Mouse (Mus musculus): ENCODE measurements around the gene Frmd6. TPM values are rescaled to one million over a fixed set of nuclear protein-coding genes. Genes with fewer than 3 reads are reported as not detected.

The Frmd6 gene
- total RNA-seq, 2 experiments from 2014 or later: 70.4 to 124 TPM

- DNase-seq (ENCODE audit: low spot score in 2 of 2): no peak
These were observed 17.8 kb upstream of the Frmd6 start for GRCm38 (mm10) chr12:70807543-70807942.

- no peak for DNase-seq (ENCODE audit: low spot score in 2 of 2)
These were observed 17.3 kb upstream of the Frmd6 start for GRCm38 (mm10) chr12:70807975-70808374.

GRCm38 (mm10) chr12:70809957-70810356 is 15.4 kb upstream of the Frmd6 start:
- no peak for DNase-seq (ENCODE audit: low spot score in 2 of 2)

DNA sequence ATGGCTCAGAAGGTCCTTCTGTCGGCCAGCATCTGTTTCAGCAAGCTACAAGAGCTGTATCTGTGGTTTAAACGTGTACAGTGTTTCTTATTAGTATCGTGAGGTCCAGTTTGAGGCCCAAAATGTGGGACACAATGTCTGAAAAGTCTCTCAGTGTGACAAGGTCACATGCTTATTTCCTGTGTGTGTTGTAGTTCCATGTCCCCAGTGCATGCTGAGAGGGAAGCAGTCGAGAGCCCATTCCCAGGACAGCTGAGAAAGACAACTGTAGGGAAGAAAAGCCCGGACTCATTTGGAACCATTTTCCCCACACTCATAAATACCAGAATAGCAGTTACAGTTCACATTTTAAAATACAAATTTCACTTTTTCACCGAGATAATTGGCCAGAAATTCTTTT is 13.5 kb upstream of the Frmd6 start:
- no peak for DNase-seq (ENCODE audit: low spot score in 2 of 2)

DNA sequence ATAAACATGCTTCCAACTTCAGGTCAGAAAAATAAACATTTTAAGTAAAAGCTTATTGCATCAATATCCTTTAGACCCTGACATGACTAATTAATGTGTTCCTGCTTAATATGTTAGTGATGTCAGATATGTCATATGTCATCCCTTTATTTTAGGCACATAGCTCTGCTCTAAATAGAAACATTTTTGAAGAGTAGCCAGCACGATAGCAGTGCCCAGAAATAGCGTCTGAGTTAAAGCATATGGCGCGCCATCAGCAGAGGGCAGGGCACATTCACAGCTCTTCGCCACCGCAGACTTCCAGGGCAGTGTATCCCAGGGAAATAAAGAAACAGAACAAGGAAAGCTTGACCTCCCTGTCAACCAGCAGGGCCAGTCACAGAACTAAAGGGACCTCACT is 13.1 kb upstream of the Frmd6 start:
- DNase-seq (ENCODE audit: low spot score in 2 of 2): no peak

GRCm38 (mm10) chr12:70812822-70813465 is 12.4 kb upstream of the Frmd6 start:
- DNase-seq (ENCODE audit: low spot score in 2 of 2): no peak

DNA sequence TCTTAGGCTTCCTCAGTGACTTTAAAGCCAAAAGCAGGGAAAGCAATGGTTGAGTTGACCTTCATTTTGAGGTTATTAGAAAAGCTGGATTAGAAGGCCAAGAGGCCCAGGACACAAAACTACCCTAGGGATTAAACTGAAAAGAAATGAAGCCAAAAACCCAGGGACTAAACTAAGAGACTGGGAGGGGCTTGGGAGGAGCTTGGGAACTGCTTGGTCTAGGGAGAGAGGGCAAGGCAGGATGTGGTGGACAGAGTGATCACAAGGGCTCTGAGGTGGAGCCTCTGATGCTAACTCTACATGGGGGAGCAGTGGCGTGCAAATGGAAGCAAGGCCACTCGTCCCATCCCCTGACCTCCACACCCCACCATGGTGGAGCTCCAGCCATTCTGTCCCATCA is 8.6 kb upstream of the Frmd6 start:
- DNase-seq (ENCODE audit: low spot score in 2 of 2): no peak

DNA sequence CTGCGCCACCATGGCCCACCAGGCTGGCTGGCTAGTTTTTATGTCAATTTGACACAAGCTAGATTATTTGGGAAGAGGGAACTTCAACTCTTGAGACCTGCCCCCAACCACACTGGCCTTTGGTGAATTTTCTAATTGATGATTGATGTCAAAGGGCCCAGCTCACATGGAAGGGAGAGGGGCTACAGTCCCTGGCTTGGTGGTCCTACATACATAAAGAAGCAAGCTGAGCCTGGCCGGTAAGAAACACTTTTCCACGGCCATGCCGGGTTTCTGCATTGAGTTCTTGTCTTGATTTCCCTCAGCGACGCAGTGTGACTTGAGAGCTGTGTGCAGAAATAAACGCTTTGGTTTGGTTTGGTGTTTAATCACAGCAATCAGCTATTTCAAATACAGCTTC is 1.3 kb upstream of the Frmd6 start:
- no peak for DNase-seq (ENCODE audit: low spot score in 2 of 2)

GRCm38 (mm10) chr12:70825651-70826317 is 470 bp downstream of the Frmd6 start:
- DNase-seq (ENCODE audit: low spot score in 2 of 2): peak in 1 of 2 experiments; percentile 66

DNA sequence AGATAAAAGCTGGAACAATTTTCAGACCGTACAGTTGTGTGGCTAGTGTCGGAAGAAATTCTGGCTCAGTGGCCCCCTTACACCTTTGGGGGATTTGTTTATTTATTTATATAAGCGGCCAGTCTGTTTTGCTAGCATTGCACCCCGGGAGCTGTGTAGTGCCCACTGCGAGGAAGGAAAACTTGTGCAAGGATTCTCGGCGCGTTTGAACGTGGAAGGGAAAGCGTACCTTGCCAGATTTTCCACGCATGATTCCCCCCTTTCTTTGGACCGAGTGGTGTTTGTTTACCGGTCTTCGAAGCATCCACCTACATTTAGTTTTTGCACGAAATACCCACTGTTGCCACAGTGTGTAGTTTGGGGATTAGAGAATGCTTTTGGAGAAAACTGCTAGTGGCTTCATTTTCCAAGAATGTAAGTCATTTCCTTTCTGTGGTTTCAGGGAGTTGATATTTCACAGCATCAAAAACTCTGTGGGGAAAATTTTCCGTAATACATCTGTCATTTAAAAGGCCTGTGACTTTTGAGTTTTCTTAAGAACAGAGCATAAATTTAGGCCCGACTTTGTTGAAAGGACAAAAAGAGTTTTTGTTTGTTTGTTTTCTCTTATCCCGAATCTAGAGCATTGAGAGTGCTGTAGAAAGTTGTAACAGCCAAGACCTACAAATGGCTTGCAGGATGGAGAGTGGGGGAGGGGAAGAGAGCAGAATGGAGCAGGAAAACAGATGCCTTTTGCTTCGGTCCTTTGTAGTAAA is 1.2 kb downstream of the Frmd6 start:
- DNase-seq (ENCODE audit: low spot score in 2 of 2): no peak

DNA sequence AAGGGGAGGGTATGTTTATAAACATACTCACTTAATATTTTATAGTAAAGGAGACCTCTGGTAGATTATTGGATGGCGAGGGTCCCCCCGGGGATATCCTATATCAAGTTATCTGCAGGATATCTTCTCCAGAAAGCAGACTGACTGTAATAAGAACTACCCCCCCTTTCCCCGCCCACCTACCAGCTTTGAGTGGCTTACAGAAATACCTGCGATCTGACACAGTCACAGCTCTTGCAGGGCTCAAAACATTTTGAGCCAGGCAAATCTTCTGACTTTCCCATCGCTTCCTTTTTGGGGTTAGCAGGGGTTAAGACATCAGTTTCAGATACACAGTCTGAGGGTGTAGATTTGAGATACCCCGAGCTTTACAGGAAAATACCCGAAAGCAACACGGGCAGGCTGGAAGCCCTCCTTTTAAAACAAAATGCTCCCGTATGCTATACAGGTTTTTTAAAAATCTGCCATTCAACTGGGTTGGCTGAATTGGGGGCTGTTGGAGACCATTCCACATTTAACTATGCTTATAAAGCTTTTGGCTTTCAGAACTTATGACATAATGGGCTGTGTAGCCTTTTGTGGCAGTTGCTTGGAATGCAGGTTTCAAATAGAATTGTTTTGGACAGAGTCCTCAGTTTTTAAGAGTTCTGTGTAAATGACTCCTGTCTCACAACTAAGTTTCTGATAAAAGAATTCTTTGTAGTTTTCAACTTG is 2.0 kb downstream of the Frmd6 start:
- no peak for DNase-seq (ENCODE audit: low spot score in 2 of 2)

GRCm38 (mm10) chr12:70827901-70828271 is 2.6 kb downstream of the Frmd6 start:
- no peak for DNase-seq (ENCODE audit: low spot score in 2 of 2)

DNA sequence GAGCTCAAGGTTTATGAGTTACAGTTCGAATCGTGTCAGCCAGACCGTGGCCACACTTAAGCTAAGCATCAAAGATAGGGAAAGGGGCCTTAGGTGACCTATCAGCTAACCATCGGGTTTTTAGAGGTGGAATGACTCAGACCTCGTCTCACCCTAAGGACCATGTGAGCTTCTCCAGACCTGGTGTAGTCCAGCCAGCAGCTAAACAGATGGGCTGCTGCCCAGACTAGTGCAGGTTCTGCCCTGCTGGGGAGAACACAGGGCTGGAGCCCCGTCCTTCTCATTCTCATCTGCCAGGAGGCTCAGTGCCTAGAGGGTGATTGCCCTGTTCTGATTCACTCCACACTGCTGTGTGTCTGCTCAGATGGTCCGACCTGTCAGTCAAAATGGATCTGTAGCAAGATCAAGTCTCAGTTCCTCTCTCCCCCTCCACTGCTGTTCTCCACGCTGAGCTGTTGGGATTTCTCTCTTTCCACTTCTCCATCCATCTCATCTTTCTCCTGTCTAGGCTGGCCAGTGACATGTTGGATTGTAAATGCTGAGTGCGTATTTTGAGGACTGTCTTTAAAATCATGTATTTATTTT is 5.8 kb downstream of the Frmd6 start:
- no peak for DNase-seq (ENCODE audit: low spot score in 2 of 2)

DNA sequence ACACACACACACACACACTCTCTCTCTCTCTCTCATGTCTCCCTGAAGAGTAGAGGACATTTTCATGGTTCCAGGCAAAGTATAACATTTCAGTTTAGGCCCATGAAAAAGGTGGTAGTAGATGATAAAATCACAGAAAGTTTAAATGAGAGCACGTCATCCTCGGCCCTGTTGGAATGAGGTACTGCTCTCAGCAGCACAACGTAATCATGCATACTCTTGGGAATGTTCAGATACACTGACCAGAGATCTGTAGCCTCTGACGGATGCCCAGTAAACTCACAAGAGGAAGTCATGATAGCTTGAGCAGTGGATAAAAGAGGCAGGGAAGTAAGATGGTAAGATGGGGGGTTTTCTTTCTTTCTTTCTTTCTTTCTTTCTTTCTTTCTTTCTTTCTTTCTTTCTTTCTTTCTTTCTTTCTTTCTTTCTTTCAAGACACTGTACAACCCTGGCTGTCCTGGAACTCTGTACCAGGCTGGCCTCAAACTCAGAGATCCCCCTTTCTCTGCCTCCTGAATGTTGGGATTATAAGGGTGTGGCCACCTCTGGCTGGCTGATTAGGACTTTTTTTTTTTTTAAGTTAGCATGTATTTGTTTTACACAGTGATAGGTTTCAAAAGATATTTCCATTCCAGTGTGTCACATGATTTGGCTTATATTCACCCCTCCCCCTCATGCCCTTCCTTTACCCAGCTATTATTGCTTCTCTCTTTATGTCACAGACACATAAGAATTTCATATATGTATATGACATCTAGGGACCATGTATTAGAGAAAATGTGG is 7.1 kb downstream of the Frmd6 start:
- DNase-seq (ENCODE audit: low spot score in 2 of 2): no peak

GRCm38 (mm10) chr12:70833050-70833449 is 7.7 kb downstream of the Frmd6 start:
- DNase-seq (ENCODE audit: low spot score in 2 of 2): no peak

DNA sequence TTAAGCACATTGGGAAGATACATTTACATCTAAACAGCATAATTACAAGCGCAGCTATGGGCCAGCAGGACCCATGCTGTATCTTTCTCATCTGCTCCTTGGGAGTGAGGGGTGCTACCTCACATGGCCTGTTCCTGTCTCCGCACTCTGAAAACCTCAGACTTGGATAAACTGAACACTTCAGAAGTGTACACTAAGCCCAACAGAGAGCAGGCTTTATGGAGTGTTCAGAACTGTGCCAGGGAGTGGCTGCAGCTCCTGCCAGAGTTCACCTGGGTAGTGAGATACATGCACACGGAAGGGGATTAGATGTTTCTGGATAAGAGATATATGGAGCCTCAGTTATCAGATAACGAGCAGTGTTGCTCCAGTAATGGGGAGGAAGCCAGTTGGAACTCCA is 8.7 kb downstream of the Frmd6 start:
- no peak for DNase-seq (ENCODE audit: low spot score in 2 of 2)

DNA sequence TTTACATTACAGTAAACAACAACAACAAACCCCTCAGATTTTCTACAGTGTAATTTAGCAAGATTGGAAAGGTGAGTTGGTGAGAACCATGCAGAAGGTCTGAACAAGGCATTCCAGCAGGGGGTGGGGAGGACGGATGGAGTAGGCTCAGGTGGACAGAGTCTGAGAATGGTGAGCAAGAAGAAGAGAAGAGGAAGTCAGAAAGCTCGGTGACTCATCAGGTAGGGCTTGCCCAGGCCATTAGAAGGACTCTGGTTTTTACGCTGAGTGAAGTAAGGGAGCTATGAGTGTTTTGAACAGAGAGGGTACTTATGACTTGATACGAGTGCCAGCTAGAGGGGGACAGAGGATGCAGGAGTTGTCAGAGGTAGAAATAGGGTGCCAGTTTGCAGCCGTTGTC is 9.7 kb downstream of the Frmd6 start:
- DNase-seq (ENCODE audit: low spot score in 2 of 2): no peak

DNA sequence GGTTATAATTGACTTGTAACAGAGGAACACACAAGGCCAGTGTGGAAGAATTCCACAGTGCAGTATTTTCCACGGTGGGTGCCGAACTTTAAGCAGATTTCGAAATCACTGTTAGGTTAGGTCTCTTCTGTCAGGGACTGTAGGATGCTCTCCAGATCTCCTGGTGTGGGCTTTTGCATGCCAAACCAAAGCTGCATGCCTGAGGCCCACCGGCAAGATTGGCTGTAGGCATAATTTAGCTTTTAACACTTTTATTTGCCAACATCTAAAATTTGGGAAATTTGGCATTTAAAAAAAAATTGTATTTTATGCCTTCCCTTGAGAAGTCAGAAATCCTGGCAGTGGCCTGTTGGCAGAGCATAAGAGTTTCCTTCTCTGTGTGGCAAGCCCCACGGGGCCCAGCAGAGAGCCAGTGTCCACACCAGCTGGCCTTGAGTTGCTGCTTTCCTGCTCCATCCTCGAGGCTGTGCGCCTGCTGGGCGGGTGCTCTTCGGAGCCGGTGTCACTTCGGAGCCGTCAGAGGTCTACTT is 12.5 kb downstream of the Frmd6 start:
- DNase-seq (ENCODE audit: low spot score in 2 of 2): no peak

GRCm38 (mm10) chr12:70845371-70845770 is 20.1 kb downstream of the Frmd6 start:
- no peak for DNase-seq (ENCODE audit: low spot score in 2 of 2)

- no peak for DNase-seq (ENCODE audit: low spot score in 2 of 2)
These were observed 23.7 kb downstream of the Frmd6 start for GRCm38 (mm10) chr12:70849024-70849423.

Data from adrenal gland, adult 18-20 months (tissue).